Mouse (Mus musculus) retina, postnatal 1 day (tissue): Measurements from ENCODE around the gene Ccdc82.

Experiments used
- DNase-seq: peaks from one replicate; pipeline ENCODE4 v3.0.0-alpha.2; 2012

Gene Ccdc82

DNA sequence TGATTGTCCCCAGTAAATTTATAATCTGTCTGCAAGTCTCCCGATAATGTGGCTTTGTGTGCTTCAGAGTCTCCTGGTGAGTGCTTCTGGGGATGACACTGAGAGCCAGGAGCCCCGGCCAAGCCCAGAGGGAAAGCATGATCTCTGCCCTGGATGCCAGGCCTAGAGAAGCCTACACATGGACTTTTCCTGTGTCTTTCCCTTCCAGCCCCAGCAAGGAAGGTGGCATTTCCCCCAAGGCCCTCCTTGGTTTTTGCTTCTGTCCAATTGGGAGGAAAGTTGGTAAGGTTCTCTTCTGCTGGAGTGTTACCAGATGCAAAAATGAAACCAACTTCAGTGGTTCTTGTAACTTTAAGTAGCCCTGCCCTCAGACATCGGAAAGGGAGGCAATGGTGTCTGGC, 53.3 kb downstream of the Ccdc82 start:
- no peak for DNase-seq

DNA sequence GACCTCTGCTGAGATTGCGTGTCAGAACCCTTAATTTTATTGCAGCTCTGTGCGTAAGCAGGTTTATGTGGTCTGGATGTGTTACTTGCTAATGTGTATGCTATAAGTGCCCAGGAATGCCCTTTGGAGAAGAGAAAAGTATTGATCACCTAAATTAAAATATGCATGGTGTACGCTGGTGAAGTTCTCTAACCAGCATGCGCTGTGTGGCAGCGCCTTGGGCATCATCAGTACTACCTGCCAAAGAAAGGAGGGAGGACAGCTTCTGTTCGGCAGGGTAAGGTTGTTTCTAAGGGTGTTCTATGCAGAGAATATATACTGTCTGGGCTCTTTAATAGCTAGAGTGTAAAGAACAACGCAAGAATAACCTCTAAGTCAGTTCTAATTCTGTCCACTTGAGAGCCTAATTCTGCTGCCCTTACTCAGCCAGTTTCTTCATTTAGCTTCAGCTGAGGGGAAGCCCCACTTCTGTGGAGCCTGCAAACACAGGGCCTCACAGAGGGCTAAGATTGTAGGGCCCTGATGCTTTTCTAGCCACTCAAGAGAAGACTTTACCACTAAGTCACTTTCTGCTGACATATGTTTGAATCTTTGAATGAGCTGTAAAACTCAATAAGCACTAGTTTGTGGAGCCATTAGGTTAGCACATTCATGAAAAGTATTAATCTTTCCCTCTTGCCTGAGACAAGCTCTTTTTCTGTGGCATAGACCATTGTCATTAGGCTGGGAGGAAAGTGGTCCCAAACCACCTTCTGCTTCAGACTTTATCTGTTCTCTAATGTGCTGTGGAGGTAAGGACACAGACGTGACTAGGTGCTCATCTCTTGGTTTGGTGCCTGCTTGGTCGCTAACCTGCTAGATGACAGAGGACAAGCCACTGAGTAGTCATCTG, 54.4 kb downstream of the Ccdc82 start:
- DNase-seq = no peak

DNA sequence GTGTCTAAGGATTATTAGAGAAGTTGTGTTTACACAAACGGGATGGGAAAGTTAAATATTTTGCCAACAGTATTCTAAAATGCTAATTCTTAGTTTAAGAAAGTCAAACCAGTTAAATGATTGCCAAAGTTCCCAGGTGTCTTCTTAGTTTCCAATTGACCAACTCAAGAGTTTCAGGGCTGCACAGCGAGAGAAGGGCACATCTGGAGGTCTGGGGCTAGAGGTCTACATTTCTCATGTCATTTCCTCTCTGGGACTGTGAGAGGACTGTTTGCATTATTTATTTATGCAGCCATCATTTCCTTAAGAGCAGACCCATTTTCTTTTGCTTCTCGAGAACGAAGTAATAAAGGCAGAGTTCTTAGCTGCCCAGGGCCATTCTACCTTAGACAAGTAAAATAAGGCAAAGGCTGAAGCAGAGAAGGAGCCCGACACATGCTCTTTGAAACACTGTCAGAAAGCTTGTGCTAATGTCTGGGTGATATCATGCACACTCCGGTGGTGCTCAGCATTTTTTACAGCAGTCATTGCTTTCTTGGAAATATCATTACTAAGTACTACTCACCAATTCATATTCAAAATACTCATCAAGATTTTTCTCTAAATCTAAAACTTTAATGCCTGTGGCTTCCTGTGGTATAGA, 55.5 kb downstream of the Ccdc82 start:
- DNase-seq = no peak

DNA sequence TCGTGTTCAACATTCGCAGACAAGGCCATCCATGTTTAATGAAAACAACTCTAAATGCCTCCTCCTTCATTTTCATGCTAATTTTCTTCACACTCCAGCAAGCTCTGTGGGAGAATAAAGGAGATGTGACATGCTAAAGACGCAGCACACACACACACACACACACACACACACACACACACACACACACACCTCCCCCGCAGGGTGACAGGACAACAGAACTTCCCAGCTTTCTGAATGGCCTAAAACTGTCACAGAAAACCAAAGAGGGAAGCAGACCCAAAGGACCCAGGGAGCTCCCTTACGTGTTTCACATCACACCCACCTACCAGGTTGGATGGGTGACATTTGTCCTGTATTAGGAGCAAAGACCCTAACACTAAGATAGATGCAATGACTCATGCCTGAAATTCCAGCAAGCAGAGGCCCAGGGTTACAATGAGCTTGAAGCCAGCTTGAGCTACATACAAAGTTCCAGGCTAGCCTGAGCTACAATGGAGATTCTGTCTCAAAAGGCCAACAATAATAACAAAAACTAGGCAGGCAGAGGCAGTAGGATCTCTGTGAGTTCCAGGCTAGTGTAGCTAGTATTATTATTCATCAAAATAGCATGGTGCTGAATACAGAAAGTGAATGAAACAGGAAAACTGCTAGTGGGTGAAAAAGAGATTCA, 56.5 kb downstream of the Ccdc82 start:
- peak; percentile 72 for DNase-seq

DNA sequence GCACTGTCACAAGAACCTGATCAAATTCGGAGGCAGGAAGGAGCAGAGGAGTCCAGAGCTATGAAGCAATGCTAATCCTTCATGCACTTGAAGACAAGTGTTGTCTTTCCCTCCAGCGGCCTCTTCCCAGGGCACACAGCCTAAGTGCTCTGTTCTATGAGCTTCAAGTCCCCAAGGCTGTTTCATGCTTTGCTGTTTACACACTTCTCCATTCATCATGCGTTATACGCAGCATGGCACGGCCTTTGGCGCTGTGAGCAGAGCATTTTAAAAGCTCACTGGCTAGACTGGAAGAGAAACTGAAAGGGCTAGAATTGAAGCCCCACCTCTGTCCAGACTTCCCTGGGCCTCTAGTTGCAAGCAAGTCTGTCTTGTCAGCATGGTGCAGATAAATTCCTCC, 57.2 kb downstream of the Ccdc82 start:
- peak; percentile 35 for DNase-seq

DNA sequence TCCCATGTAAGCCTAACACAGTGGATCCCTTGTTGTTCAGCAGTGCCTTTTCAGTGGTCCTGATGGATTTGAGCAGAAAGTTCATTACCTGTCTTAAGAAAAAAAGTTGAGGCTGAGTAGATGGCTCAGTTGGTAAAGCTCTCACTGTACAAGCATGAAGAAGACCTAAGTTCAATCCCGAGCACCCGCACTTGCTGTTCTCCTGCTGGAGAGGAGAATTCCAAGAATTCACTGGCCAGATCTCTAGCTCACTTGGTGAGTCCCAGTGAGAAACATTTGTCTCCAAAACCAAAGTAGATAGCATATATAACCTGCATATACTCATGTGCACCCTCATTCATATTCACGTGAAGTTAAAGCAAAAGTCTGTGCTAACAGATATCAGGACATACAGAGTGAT, 59.7 kb downstream of the Ccdc82 start:
- DNase-seq = no peak

DNA sequence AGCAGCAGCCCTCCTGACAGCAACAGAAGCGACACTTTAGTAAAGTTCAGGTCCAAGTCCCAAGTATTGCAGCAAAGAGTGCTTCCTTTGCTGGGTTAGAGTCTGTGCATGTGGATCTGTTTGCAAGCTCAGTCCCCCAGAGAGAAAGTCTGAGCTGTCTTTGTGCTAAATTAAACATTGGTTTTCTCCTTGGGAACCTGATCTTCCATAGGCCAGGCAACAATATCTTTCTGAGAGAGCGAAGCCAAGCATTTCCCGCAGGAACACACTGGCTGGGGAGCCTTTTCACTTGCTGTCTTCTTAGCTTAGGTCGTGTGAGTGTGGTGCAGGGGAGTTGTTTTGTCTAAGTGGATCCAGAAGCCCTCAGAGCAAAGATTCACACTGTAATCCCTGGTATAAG, 60.5 kb downstream of the Ccdc82 start:
- no peak for DNase-seq

DNA sequence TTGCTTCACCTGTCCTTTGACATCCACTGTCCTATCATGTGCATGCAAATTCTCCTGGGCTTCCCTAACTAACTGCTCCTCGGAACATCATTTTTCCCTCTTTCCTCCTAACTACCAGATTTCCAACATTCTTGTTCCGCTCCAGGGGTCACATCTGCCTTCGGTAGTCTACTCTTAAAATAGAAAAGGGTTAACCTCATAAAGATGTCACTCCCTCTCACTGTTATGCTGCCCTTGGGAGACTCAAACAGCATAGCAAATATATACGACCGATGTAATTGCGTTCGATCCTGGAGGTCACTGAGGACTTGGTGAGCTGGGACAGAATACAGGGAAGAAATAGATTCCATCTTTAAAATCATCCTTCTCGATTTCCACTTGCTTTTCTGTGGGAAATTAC, 62.0 kb downstream of the Ccdc82 start:
- no peak for DNase-seq

DNA sequence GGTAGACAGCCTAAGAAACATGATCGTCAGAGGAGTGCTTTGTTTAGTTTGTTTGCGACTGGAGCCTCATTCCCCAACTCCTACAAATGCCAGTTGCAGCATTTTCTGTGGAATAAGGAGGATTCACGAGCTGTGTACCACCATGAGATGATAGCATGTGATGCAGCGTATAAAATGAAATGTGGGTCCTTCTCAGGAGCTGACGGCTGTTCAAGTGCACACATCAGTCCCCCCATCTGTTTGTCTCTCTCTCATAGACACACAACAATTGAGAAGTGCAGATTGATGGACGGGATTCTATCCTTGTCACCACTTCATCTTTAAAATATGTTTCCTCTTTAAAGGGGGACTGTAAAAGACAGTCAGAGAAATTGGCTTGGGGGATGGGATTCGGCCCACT, 63.1 kb downstream of the Ccdc82 start:
- no peak for DNase-seq

DNA sequence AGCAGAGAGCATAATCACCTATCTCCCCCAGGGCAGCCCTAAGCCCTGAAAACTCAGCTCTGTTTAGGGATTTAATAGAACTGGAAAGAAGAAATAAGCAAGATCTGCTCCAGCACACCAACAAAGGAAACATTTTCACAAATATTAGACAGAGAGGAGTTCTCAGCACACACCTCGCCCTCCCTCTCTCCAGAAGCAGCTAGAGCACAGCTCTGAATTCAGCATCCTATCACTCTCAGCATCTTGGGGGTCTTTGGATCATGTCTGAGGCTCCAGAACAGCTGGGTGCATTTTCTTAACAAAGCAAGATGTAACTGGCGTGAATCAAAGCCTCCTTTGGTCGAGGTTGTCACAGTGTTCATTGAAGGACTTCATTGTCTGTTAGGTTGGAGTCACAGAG, 63.5 kb downstream of the Ccdc82 start:
- no peak for DNase-seq

DNA sequence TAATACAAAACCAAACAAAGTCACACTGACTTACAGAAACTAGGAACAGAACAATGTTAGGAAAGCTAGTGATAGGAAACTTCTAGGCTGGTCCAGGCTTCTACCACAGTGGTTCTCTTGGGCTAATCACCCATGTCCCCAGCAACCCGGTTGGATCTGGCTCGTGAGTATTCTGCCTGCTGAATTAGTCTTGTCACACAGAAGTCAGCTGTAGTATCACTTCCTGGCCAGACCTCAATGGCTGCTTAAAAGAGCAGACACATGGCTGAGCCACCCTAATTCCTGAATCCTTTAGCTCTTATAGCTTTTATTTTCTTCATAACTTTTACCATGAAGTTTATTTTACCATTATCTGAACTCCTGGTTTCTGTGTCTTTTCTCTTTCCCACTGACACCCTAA, 64.3 kb downstream of the Ccdc82 start:
- DNase-seq = no peak

DNA sequence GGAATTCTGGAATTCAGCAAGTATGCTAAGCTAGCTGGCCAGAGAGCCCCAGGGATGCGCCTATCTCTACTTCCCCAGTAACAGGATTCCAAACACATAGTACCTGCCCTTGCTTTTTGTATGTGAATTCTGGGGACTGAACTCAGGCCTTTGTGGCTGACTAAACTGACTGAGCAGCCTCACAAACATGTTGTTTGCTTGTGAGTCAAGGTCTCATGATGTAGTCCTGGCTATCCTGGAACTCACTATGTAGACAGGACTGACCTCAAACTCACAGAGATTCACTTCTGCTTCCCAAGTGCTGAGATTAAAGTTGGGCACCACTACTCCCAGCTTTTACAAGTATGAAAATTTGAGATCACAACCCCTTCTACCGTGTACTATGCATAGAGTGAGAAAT, 67.2 kb downstream of the Ccdc82 start:
- DNase-seq = no peak

DNA sequence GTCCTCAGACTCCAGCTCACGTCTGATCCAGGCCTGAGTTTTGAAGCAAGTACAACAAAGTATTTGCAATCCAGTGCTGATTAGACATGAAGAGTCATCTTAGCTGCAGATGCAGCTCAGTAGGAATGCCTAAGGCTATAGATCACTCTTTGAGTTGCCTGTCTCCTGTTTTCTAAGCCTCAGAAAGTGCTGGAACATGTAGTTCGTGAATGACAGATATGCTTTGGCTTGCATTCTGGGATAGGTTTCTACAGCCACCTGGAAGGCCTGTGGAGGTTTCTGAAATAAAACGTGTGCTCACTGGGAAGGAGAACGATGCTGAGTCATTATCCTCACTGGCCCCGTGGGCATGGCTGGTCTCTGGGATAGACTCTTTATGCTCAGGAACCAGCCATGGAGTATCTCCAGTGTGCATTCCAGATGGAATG, 67.8 kb downstream of the Ccdc82 start:
- no peak for DNase-seq

DNA sequence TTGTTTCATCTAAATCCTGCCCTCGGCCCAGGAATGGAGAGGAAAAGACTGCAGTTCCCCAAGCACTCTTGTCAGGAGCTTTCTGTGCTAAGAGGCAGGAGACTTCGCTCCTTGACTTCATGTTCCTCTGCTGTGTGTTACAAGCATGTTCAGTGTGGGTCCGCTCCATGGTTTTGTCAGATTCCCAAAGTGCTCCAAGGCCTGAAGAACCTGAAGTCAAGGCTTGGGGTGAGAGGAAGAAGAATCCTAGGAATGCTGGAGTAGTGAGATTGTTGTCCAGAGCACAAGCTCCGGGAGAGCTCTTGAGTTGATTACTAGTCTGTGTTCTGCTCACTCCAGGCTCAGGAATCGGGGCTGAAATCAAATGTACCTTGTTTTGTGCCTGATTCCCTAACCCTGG, 68.6 kb downstream of the Ccdc82 start:
- no peak for DNase-seq

DNA sequence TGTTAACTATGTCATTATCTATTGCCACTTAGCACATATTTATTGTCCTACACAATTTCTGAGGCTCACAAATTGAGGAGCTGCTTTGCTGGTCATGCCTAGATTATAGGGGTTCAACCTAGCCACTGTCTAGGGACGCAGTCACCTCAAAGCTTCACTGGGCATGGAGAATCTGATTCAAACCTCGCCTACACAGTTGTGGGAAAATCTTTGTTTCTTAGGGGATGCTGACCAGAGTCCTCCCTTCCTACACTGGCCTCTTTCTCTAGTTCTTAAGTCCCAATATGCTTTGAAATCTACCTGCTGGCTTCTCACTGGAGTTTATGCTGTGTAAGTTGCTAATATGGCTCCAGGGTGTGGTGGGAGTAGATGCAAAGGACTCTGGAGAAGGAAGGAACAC, 72.8 kb downstream of the Ccdc82 start:
- no peak for DNase-seq

DNA sequence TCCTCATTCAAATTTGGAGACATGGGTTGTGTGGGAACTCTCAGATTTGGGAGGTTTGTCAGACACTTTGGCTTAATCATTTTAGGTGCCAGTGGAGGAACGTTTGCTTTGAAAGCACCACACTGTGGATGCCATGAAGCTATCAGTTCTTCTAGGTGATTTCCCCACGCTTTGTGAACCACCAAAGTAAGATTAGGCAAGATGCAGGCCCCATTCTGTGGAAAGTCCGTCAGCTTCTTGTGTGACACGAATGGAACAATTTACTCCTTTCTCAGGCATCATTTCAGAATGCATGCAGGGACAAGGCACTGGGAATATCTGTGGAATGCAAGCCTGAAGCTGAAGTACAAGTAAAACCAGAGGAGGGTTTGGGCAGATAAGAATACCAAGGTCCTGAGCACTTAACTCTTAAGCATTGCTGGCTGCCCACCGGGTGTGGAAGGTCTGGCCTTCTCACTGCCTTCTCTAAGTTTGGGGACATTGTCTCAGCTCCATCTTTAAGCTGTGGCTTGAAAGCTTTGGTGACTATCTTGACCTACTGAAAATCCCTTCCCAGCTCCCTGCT, 74.1 kb downstream of the Ccdc82 start:
- no peak for DNase-seq

DNA sequence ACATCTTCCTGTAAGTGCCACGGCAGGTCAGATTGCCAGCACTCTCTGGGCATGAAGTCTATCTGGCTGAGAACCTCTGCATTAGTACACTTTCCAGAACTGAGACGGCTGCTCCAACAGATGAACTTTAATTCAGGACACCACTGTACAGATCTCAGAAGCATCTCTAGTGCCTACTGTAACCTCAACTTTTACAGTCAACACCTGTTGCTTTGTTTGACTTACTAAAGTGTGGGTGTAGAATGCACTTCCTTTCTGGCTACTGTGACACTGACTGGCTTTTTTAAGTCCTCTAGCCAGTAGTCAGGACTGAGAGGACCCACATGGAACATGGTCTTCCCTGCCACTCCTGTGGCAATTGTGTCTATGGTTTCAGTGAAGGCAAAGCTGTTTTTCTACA, 76.3 kb downstream of the Ccdc82 start:
- no peak for DNase-seq

DNA sequence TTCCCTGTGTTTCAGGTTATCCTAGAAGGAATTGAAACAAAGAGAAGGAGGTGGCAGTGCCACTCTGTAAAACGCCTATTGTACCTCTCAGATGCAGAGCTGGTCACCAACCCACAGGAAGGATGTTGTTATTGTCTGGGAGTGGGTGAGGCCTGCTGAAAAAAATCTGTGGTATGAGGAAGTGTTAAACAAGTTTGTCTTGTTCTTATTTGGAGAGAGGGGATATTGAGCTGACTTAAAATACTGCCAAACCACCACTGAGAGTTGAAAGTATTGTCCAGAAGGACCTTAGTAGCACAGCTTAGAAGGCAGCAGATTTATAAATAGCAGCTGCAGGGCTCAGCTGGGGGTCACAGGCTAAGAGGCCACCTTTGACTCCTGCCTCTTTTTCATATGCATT, 76.9 kb downstream of the Ccdc82 start:
- DNase-seq = no peak
